Comparison of ENCODE assay signal across 8 mouse cellular contexts in genomic region chr5:73257096-73257495, GRCm38 (mm10). TPM values are rescaled to one million over a fixed set of nuclear protein-coding genes. Genes with fewer than 3 reads are reported as not detected.
A peak's percentile ranks its signal among the peaks of the same experiment; 100 is the strongest.
DNase-seq lines count a peak whose midpoint lies in the region; ATAC-seq and TF ChIP-seq lines count a peak whose summit lies in the region.

No protein-coding gene starts in this region.

- peaks cover 53% of the 10 kb centered on the region for H3K4me1 ChIP-seq in erythroblast, embryonic 14.5 days (ENCODE audit: control insufficient read depth)
- 0 out of 2 replicates have a peak, but pooled peaks cover 10% of the 10 kb centered on the region for H3K4me1 ChIP-seq in limb, embryonic 15.5 days
- peaks cover 2% of the 10 kb centered on the region for H3K4me1 ChIP-seq in olfactory bulb, adult 2 months (ENCODE audit: control insufficient read depth, insufficient read depth, low read length)

- H3K36me3 ChIP-seq in erythroblast, embryonic 14.5 days (ENCODE audit: control insufficient read depth): peaks cover 3% of the 10 kb centered on the region
- H3K36me3 ChIP-seq in limb, embryonic 15.5 days: no peaks in the 10 kb centered on the region

- H3K4me3 ChIP-seq in erythroblast, embryonic 14.5 days (replicated peaks): peak overlapping the region; percentile 98
- H3K4me3 ChIP-seq in limb, embryonic 15.5 days: peak overlapping the region; percentile 96
- H3K4me3 ChIP-seq in olfactory bulb, adult 2 months (ENCODE audit: insufficient read depth, low read depth, low read length): peak overlapping the region; percentile 31

- DNase-seq in spleen, postnatal 36 days (ENCODE audit: low spot score in 2 of 2): peak; percentile 38 to 49
- DNase-seq in spleen, postnatal 10 days (ENCODE audit: low spot score in 2 of 2): no peak
- DNase-seq in left cerebral cortex, postnatal 14 days (ENCODE audit: low spot score in 2 of 2): no peak
- DNase-seq in kidney, adult 11 months: no peak
- no peak for DNase-seq in testis, postnatal 14 days (ENCODE audit: low spot score)

- H3K9ac ChIP-seq in limb, embryonic 15.5 days: no peak overlapping the region; the same call in 1 of the 2 replicates

- no peak for ATAC-seq in limb, embryonic 15.5 days (ENCODE audit: insufficient number of reproducible peaks, low FRiP score, low TSS enrichment, low read depth)

- intact Hi-C loops in left cerebral cortex, postnatal 14 days (cut with DNase I): loop anchor here (5.0 kb wide), 1 partner anchor 35 kb away; the partner anchor contains the start of gene Ociad1

- H3K27ac ChIP-seq in limb, embryonic 15.5 days: peak overlapping the region; percentile 71
- no peak overlapping the region for H3K27ac ChIP-seq in olfactory bulb, adult 2 months (ENCODE audit: insufficient read depth, low read depth, low read length)

- H3K27me3 ChIP-seq in erythroblast, embryonic 14.5 days (ENCODE audit: control insufficient read depth): no peaks in the 10 kb centered on the region
- no peaks in the 10 kb centered on the region for H3K27me3 ChIP-seq in limb, embryonic 15.5 days

- WGBS in limb, embryonic 15.5 days: 6% methylated on average over 11 of the region's 11 CpGs
- WGBS in olfactory bulb, adult 2 months: 3% methylated on average over 11 of the region's 11 CpGs

- no peak for TF ChIP-seq CTCF in olfactory bulb, adult 2 months (IDR thresholded peaks at IDR 0.05; ENCODE audit: insufficient read depth, low read depth, low read length)

- no peak for TF ChIP-seq POLR2A in olfactory bulb, adult 2 months (IDR thresholded peaks at IDR 0.05; ENCODE audit: insufficient read depth, low read depth, low read length)

- peak overlapping the region; percentile 71 for H3K4me2 ChIP-seq in limb, embryonic 15.5 days

- H3K9me3 ChIP-seq in erythroblast, embryonic 14.5 days (ENCODE audit: control insufficient read depth, low read length): no peaks in the 10 kb centered on the region
- H3K9me3 ChIP-seq in limb, embryonic 15.5 days: no peaks in the 10 kb centered on the region

RNA-seq across cellular contexts. Expression of gene Fryl, which starts 0.7 kb away (rescaled TPM):
- 21.8 and 30.4 TPM in 2 replicates for polyA plus RNA-seq in erythroblast, embryonic 14.5 days (2012)
- polyA plus RNA-seq in limb, embryonic 15.5 days (2015; fragmentation: Nextera tagmentation; extraction: Ambion mirVana): 26.7 and 29.5 TPM in 2 replicates
- polyA plus RNA-seq in olfactory bulb, adult 2 months (2012; ENCODE audit: insufficient read depth, insufficient read length, low replicate concordance, missing spikeins): 294 TPM in 1 of 2 replicates, not detected in the other
- total RNA-seq in left cerebral cortex, postnatal 14 days (2021): 10 to 100 TPM; 48.3 to 49.7 TPM

RNA-seq across cellular contexts. Expression of gene Ociad1, which starts 35.5 kb away (rescaled TPM):
- 8.0 and 11.4 TPM in 2 replicates for polyA plus RNA-seq in erythroblast, embryonic 14.5 days (2012)
- polyA plus RNA-seq in limb, embryonic 15.5 days (2015; fragmentation: Nextera tagmentation; extraction: Ambion mirVana): 219 and 224 TPM in 2 replicates
- 165 and 443 TPM in 2 replicates for polyA plus RNA-seq in olfactory bulb, adult 2 months (2012; ENCODE audit: insufficient read depth, insufficient read length, low replicate concordance, missing spikeins)
- total RNA-seq in left cerebral cortex, postnatal 14 days (2021): 100 to 1,000 TPM; 389 to 400 TPM

Comparison
In these comparisons a context has a peak if more than half of its experiments do, and no peak if none do; other contexts are left out.
1. DNase-seq: peak in spleen, postnatal 36 days (2 of 2); none in spleen, postnatal 10 days (0 of 2), left cerebral cortex, postnatal 14 days (0 of 2), kidney, adult 11 months (single experiment) and testis, postnatal 14 days (single experiment).
2. H3K4me3 ChIP-seq: peak in every context shown above with its lines; median percentile 98 in erythroblast, embryonic 14.5 days; 96 in limb, embryonic 15.5 days; 31 in olfactory bulb, adult 2 months.
3. RNA of gene Ociad1, which starts 35.5 kb away (polyA plus RNA-seq): 219 to 224 TPM in limb, embryonic 15.5 days and 165 to 443 TPM in olfactory bulb, adult 2 months; 8.0 to 11.4 TPM in erythroblast, embryonic 14.5 days; every median in the first group is over 10 times any median in the second.